Mouse (Mus musculus) ES-Bruce4 (cell line): ENCODE data around the gene Ints7. TPM values are rescaled to one million over a fixed set of nuclear protein-coding genes. Genes with fewer than 3 reads are reported as not detected.

Experiments used
- H3K27ac ChIP-seq: 2 replicates; pipeline ENCODE4 v1.5.1; 2012; ENCODE audit warnings: low read length, inconsistent platforms; ENCODE audit not compliant: insufficient read depth
- H3K27me3 ChIP-seq: 2 replicates; pipeline ENCODE4 v1.6.1; 2012; ENCODE audit warnings: mild to moderate bottlenecking, low read length, inconsistent platforms; ENCODE audit not compliant: control insufficient read depth, poor library complexity, insufficient read depth, severe bottlenecking
- H3K36me3 ChIP-seq: 2 replicates; pipeline ENCODE4 v1.6.1; 2012; ENCODE audit warnings: inconsistent platforms, mild to moderate bottlenecking, low read length, moderate library complexity; ENCODE audit not compliant: control insufficient read depth, poor library complexity, insufficient read depth, severe bottlenecking
- H3K4me1 ChIP-seq: one replicate; pipeline ENCODE4 v1.8.1; 2011; ENCODE audit warnings: low read length; ENCODE audit not compliant: control insufficient read depth, insufficient read depth
- H3K4me3 ChIP-seq: 2 replicates; pipeline ENCODE4 v1.5.1; 2011; ENCODE audit warnings: low read depth, mild to moderate bottlenecking, low read length
- H3K9ac ChIP-seq: 2 replicates; pipeline ENCODE4 v1.6.1; 2012; ENCODE audit warnings: low read depth, mild to moderate bottlenecking, inconsistent platforms; ENCODE audit not compliant: poor library complexity, severe bottlenecking
- H3K9me3 ChIP-seq: replicated peaks from 2 replicates; pipeline ENCODE4 v1.6.1; 2012; ENCODE audit warnings: mild to moderate bottlenecking, low read length, inconsistent platforms; ENCODE audit not compliant: control insufficient read depth, poor library complexity, insufficient read depth, severe bottlenecking
- CTCF ChIP-seq: IDR thresholded peaks from one replicate; pipeline ENCODE4 v1.8.1; 2011; ENCODE audit warnings: low read depth, low read length
- EP300 ChIP-seq: IDR thresholded peaks from 2 replicates; pipeline ENCODE4 v1.6.1; 2011; ENCODE audit warnings: low read depth, low read length; ENCODE audit not compliant: insufficient read depth
- POLR2A ChIP-seq: IDR thresholded peaks from one replicate; pipeline ENCODE4 v1.8.1; 2011; ENCODE audit warnings: low read length; ENCODE audit not compliant: insufficient read depth
- polyA plus RNA-seq: library from polyadenylated mRNA; stranded (reverse); fragments of >200 nt; gene quantifications from 2 replicates; pipeline ENCODE4 v1.2.4, GENCODE M21; 2011; ENCODE audit warnings: low read depth; ENCODE audit not compliant: missing spikeins, insufficient read depth, insufficient read length

Gene Ints7
- 58.1 and 60.6 TPM in 2 replicates for polyA plus RNA-seq

- Histone ChIP-seq H3K9me3 (no peaks in the 10 kb centered on the region), H3K27me3 (no peaks in the 10 kb centered on the region), H3K4me3 (peak within 1 kb of the TSS; percentile 91), H3K9ac (peak within 1 kb of the TSS; percentile 94), H3K4me1 (no peaks in the 10 kb centered on the region), H3K27ac (peak within 1 kb of the TSS; percentile 57), H3K36me3 (peaks cover 1% of the 10 kb centered on the region)
- TF ChIP-seq POLR2A = peak; percentile 70
- TF ChIP-seq EP300 = peak; percentile 13; the same call in 1 of the 2 replicates
- peak; percentile 87 for TF ChIP-seq CTCF
Measured at GRCm38 (mm10) chr1:191575458-191576247, at the start of gene Ints7, which contains the start of gene Dtl. Gene Ints7, plus strand, starts transcription at chr1:191575636. Gene Dtl, minus strand, starts transcription at chr1:191575544.

GRCm38 (mm10) chr1:191527089-191527488, 48.3 kb upstream of the Ints7 start:
- Histone ChIP-seq H3K9me3 (no peaks in the 10 kb centered on the region), H3K27ac (no peak overlapping the region), H3K4me1 (no peaks in the 10 kb centered on the region), H3K4me3 (no peak overlapping the region), H3K9ac (no peak overlapping the region), H3K36me3 (no peaks in the 10 kb centered on the region), H3K27me3 (no peaks in the 10 kb centered on the region)
- TF ChIP-seq CTCF (no peak), EP300 (no peak), POLR2A (no peak)

- H3K4me3 ChIP-seq = no peak overlapping the region
- no peaks in the 10 kb centered on the region for H3K27me3 ChIP-seq
- no peaks in the 10 kb centered on the region for H3K36me3 ChIP-seq
- H3K9ac ChIP-seq = no peak overlapping the region
- no peaks in the 10 kb centered on the region for H3K9me3 ChIP-seq
- H3K27ac ChIP-seq = no peak overlapping the region
- no peak for TF ChIP-seq EP300
- no peak for TF ChIP-seq CTCF
- no peak for TF ChIP-seq POLR2A
- no peaks in the 10 kb centered on the region for H3K4me1 ChIP-seq
Measured at GRCm38 (mm10) chr1:191527921-191528612, 47.4 kb upstream of the Ints7 start.

GRCm38 (mm10) chr1:191529406-191529805, 46.0 kb upstream of the Ints7 start:
- TF ChIP-seq CTCF (no peak), EP300 (no peak)
- Histone ChIP-seq H3K27me3 (no peaks in the 10 kb centered on the region), H3K9ac (no peak overlapping the region), H3K4me3 (no peak overlapping the region), H3K27ac (no peak overlapping the region), H3K4me1 (no peaks in the 10 kb centered on the region), H3K36me3 (0 out of 2 replicates have a peak, but pooled peaks cover 4% of the 10 kb centered on the region), H3K9me3 (no peaks in the 10 kb centered on the region)

GRCm38 (mm10) chr1:191531023-191531422, 44.4 kb upstream of the Ints7 start:
- TF ChIP-seq EP300 (no peak), CTCF (no peak), POLR2A (no peak)
- no peak overlapping the region for H3K9ac ChIP-seq
- H3K27me3 ChIP-seq = no peaks in the 10 kb centered on the region
- no peaks in the 10 kb centered on the region for H3K9me3 ChIP-seq
- H3K36me3 ChIP-seq = peaks cover 9% of the 10 kb centered on the region
- no peak overlapping the region for H3K27ac ChIP-seq
- no peaks in the 10 kb centered on the region for H3K4me1 ChIP-seq
- no peak overlapping the region for H3K4me3 ChIP-seq

GRCm38 (mm10) chr1:191534896-191535295, 40.5 kb upstream of the Ints7 start:
- no peaks in the 10 kb centered on the region for H3K27me3 ChIP-seq
- H3K9me3 ChIP-seq = no peaks in the 10 kb centered on the region
- no peak overlapping the region for H3K9ac ChIP-seq
- H3K4me3 ChIP-seq = no peak overlapping the region
- no peak overlapping the region for H3K27ac ChIP-seq
- H3K4me1 ChIP-seq = no peaks in the 10 kb centered on the region
- H3K36me3 ChIP-seq = peaks cover 45% of the 10 kb centered on the region
- TF ChIP-seq POLR2A (no peak), EP300 (no peak), CTCF (no peak)
